Mouse (Mus musculus) lung, postnatal 0 days (tissue): ENCODE measurements around the gene Vill. TPM values are rescaled to one million over a fixed set of nuclear protein-coding genes. Genes with fewer than 3 reads are reported as not detected.

ENCODE experiments used
- ATAC-seq: fragments of 200-750 bp; cut with Nextera tagmentation; 2 replicates; pipeline ENCODE4 v1.8.0; 2017; ENCODE audit warnings: moderate library complexity
- DNase-seq: peaks from one replicate; pipeline ENCODE4 v3.0.0-alpha.2; 2016; ENCODE audit warnings: low spot score
- H3K27ac ChIP-seq: fragments of 300-500 bp; sonication (generic); 2 replicates; pipeline ENCODE4 v1.5.1; 2014; ENCODE audit warnings: antibody characterized with exemption, mild to moderate bottlenecking, low read length, mixed read lengths
- H3K27me3 ChIP-seq: fragments of 300-500 bp; sonication (generic); replicated peaks from 2 replicates; pipeline ENCODE4 v1.6.1; 2014; ENCODE audit warnings: low read length, mixed read lengths; ENCODE audit not compliant: insufficient read depth
- H3K36me3 ChIP-seq: fragments of 300-500 bp; sonication (generic); 2 replicates; pipeline ENCODE4 v1.6.1; 2014; ENCODE audit warnings: low read length, mixed read lengths; ENCODE audit not compliant: insufficient read depth
- H3K4me1 ChIP-seq: fragments of 300-500 bp; sonication (generic); 2 replicates; pipeline ENCODE4 v1.6.1; 2014; ENCODE audit warnings: antibody characterized with exemption, low read depth, low read length, mixed read lengths; ENCODE audit not compliant: insufficient read depth
- H3K4me2 ChIP-seq: fragments of 300-500 bp; sonication (generic); replicated peaks from 2 replicates; pipeline ENCODE4 v1.6.1; 2014; ENCODE audit warnings: low read depth, mild to moderate bottlenecking, low read length, moderate library complexity, mixed read lengths
- H3K4me3 ChIP-seq: fragments of 300-500 bp; sonication (generic); 2 replicates; pipeline ENCODE4 v1.5.1; 2014; ENCODE audit warnings: low read depth, low read length
- H3K9ac ChIP-seq: fragments of 300-500 bp; sonication (generic); replicated peaks from 2 replicates; pipeline ENCODE4 v1.6.1; 2014; ENCODE audit warnings: low read depth, mild to moderate bottlenecking
- H3K9me3 ChIP-seq: fragments of 300-500 bp; sonication (generic); 2 replicates; pipeline ENCODE4 v1.6.1; 2016; ENCODE audit warnings: low read length, mixed read lengths
- CTCF ChIP-seq: IDR thresholded peaks from 2 replicates; pipeline ENCODE4 v1.5.1; 2016; ENCODE audit warnings: antibody characterized with exemption, mild to moderate bottlenecking
- EP300 ChIP-seq: IDR thresholded peaks from 2 replicates; pipeline ENCODE4 v1.6.1; 2016; ENCODE audit warnings: antibody characterized with exemption, mild to moderate bottlenecking, control low read depth
- WGBS: fragments of 180-500 bp; shearing (Covaris S2); extraction: QIAGEN DNeasy Blood & Tissue Kit; methylation state at CpG from one replicate; pipeline ENCODE4 v1.1.7; 2014; 5-methylcytosine and 5-hydroxymethylcytosine counted together
- polyA plus RNA-seq: library from polyadenylated mRNA; unstranded; fragments of >200 nt; fragmentation: Nextera tagmentation; extraction: Ambion mirVana; gene quantifications from 2 replicates; pipeline ENCODE4 v1.2.1, GENCODE M21; 2015

The Vill gene
- polyA plus RNA-seq, 1 experiment from 2014 or later, result 16.6 TPM

GRCm38 (mm10) chr9:119091581-119092310 is 39.2 kb downstream of the Vill start:
- H3K36me3 ChIP-seq, result no peaks in the 10 kb centered on the region
- no peak overlapping the region for H3K4me2 ChIP-seq
- DNase-seq, result no peak
- H3K27me3 ChIP-seq, result no peaks in the 10 kb centered on the region
- no peaks in the 10 kb centered on the region for H3K9me3 ChIP-seq
- no peak overlapping the region for H3K9ac ChIP-seq
- TF ChIP-seq EP300, result no peak
- TF ChIP-seq CTCF, result no peak
- H3K4me3 ChIP-seq, result no peak overlapping the region
- ATAC-seq, result no peak
- 72% methylated on average over 11 of the region's 12 CpGs for WGBS
- H3K27ac ChIP-seq, result no peak overlapping the region
- 0 out of 2 replicates have a peak, but pooled peaks cover 3% of the 10 kb centered on the region for H3K4me1 ChIP-seq

- H3K4me1 ChIP-seq, result 0 out of 2 replicates have a peak, but pooled peaks cover 3% of the 10 kb centered on the region
- H3K27ac ChIP-seq, result peak overlapping the region; percentile 73
Observed at GRCm38 (mm10) chr9:119092473-119093418, 40.2 kb downstream of the Vill start.

GRCm38 (mm10) chr9:119093419-119094295 is 41.1 kb downstream of the Vill start, which contains the start of gene Plcd1:
Gene Plcd1, minus strand, starts transcription at chr9:119093502.
- TF ChIP-seq EP300 (no peak), CTCF (peak; percentile 15; the same call in 1 of the 2 replicates)
- Histone ChIP-seq H3K4me3 (peak within 1 kb of the TSS; percentile 54), H3K4me2 (peak within 1 kb of the TSS; percentile 84), H3K27me3 (no peaks in the 10 kb centered on the region), H3K27ac (peak within 1 kb of the TSS; percentile 73), H3K36me3 (no peaks in the 10 kb centered on the region), H3K9me3 (no peaks in the 10 kb centered on the region), H3K4me1 (0 out of 2 replicates have a peak, but pooled peaks cover 3% of the 10 kb centered on the region), H3K9ac (peak within 1 kb of the TSS; percentile 40)
- peak; percentile 82 for ATAC-seq
- peak; percentile 92 for DNase-seq
- WGBS, result 15% methylated on average over 42 of the region's 45 CpGs

More at GRCm38 (mm10) chr9:119092473-119093418, 40.2 kb downstream of the Vill start:
- 4% methylated on average over 45 of the region's 45 CpGs for WGBS
- no peak for TF ChIP-seq EP300
- TF ChIP-seq CTCF, result no peak
- Histone ChIP-seq H3K4me3 (peak overlapping the region; percentile 54), H3K4me2 (peak overlapping the region; percentile 84), H3K9me3 (no peaks in the 10 kb centered on the region), H3K36me3 (no peaks in the 10 kb centered on the region), H3K27me3 (no peaks in the 10 kb centered on the region), H3K9ac (peak overlapping the region; percentile 40)
- DNase-seq, result peak; percentile 53
- no peak for ATAC-seq

- H3K4me2 ChIP-seq, result no peak overlapping the region
Observed at GRCm38 (mm10) chr9:119094462-119095109, 42.0 kb downstream of the Vill start.

GRCm38 (mm10) chr9:119100177-119100898 is 47.8 kb downstream of the Vill start:
- Histone ChIP-seq H3K36me3 (no peaks in the 10 kb centered on the region), H3K27me3 (no peaks in the 10 kb centered on the region), H3K4me3 (no peak overlapping the region), H3K9ac (no peak overlapping the region), H3K9me3 (no peaks in the 10 kb centered on the region), H3K4me2 (no peak overlapping the region), H3K27ac (no peak overlapping the region), H3K4me1 (no peaks in the 10 kb centered on the region; the same call in none of the 2 replicates)
- TF ChIP-seq EP300 (no peak), CTCF (0 out of 2 replicates have a peak, but pooled peaks have one; percentile 17)
- ATAC-seq (no peak), DNase-seq (no peak)
- 10% methylated on average over 15 of the region's 15 CpGs for WGBS

More at GRCm38 (mm10) chr9:119094462-119095109, 42.0 kb downstream of the Vill start:
- DNase-seq (no peak), ATAC-seq (no peak)
- H3K36me3 ChIP-seq, result no peaks in the 10 kb centered on the region
- no peak overlapping the region for H3K9ac ChIP-seq
- no peaks in the 10 kb centered on the region for H3K9me3 ChIP-seq
- H3K27me3 ChIP-seq, result no peaks in the 10 kb centered on the region
- H3K4me3 ChIP-seq, result no peak overlapping the region
- WGBS, result 63% methylated on average over 13 of the region's 13 CpGs
- H3K27ac ChIP-seq, result no peak overlapping the region
- TF ChIP-seq CTCF (no peak), EP300 (no peak)
- 0 out of 2 replicates have a peak, but pooled peaks cover 3% of the 10 kb centered on the region for H3K4me1 ChIP-seq
